Mouse (Mus musculus) spleen, adult 12 weeks (tissue): ENCODE measurements around the gene Pfkfb1.

Experiments
- DNase-seq: peaks from one replicate; pipeline ENCODE4 v3.0.0; 2022; ENCODE audit warnings: low spot score

Pfkfb1 gene

DNA sequence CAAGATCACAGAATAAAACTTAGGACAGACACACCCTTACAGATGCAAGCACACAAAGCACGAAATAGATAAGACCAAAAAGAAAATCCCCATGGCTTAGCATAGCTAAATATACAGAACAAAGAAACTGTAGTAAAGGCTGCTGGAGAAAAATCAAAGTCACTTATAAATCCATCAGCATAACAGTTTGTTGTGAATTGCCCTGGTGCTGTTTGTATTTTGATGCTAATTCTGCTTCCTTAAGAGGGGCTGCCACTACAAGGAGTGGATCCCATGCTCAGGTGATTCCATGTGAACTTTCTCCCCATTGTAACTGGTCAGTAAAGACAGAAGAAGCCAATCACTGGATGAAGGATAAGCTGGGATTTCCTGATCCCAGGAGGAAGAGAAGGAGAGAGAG is 89.5 kb downstream of the Pfkfb1 start:
- no peak for DNase-seq
